Mouse (Mus musculus) layer of hippocampus, adult 8-10 months (tissue): ENCODE data around the gene Ethe1. TPM values are rescaled to one million over a fixed set of nuclear protein-coding genes. Genes with fewer than 3 reads are reported as not detected.

Source experiments
- DNase-seq, 2 experiments: peaks; one replicate each; pipeline ENCODE4 v3.0.0; 2022; ENCODE audit warnings: low spot score in 2 of 2
- total RNA-seq, 4 experiments: library from RNA; stranded (reverse); gene quantifications; 2 replicates each; pipeline ENCODE4 v1.2.4; 2022

Gene Ethe1
- total RNA-seq, 4 experiments from 2014 or later, result 10.9 to 15.8 (median 12.3) TPM

DNA sequence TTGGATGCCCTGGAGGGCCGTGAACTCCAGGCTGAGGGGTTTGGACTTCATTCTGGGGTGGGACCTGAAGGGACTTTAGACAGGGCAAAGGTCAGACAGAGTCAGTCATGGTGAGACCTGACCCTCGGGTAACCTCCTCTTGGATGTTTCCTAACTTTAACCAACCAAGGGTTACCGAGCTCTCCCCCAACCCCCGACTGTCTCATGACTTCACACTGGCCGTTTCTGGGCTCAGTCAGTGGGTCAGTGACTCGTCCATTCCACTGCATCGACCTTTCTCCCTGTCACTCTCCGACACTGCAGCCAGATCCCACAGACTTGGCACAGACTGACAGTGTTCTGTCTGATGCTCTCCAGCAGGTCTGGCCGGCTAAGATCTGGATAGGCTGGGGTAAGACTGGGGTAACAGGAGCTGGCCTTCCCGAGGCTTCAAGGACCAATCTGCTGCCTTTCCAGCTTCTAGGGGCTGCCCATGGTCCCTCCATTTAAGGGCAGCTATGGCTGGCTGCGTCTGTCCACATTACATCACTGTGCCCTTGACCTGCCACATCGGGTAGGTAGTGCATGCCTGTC lies 13.0 kb upstream of the Ethe1 start:
- DNase-seq, result no peak

DNA sequence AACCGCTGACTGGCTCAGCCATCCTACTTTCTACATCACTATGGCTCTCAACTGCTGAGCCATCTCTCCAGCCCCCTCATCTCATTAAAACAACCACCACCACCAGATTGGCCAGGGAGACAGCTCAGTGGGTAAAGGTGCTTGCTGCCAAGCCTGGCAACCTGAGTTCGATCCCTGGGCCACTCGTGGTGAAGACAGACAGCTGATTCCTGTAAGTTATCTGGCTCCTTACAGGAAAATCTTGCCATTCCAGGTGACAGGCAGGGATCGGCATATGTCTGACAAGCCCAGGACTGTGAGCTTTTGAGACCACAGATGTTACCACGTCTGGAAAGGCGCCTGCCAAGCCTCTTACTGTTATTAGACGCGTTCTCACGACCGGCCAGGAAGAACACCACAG lies 9.5 kb upstream of the Ethe1 start:
- DNase-seq, result no peak

DNA sequence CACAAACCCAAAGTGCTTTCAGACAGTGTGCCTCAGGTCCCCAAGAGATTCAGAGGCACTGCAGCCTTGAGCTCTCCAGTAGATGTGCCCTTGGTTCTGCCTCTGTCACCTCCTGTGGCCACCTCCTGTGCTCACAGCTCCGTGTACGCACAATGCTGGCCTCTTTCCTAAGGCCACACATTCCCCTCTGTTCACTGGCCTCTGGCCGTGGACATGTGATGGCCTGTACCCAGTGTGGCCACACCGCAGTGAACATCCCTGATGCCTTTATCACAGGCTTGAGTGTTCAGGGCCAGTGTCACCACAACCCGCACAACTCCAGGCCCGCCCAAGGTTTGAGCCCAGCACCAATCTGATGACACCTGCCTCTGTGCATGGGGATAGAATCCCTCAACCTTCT lies 2.5 kb upstream of the Ethe1 start:
- no peak for DNase-seq

DNA sequence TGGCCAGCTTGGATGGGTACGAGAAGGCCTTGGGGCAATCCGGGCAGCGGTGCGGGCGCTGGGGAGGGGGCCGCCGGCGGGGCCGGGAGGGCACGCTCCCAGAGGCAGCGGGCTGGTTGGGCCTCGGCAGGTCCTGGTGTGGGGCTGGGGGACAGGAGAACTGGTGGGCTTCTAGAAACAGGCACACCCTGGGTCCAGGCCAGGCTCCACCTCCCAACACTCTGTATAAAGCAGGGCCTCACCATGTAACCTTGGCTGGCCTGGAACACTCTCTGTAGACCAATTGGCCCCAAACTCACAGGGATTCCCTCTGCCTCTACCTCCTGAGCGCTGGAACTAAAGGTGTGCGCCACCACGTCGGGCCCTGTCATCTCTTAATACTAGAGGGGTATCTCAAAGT lies 1.3 kb upstream of the Ethe1 start:
- DNase-seq, result no peak

DNA sequence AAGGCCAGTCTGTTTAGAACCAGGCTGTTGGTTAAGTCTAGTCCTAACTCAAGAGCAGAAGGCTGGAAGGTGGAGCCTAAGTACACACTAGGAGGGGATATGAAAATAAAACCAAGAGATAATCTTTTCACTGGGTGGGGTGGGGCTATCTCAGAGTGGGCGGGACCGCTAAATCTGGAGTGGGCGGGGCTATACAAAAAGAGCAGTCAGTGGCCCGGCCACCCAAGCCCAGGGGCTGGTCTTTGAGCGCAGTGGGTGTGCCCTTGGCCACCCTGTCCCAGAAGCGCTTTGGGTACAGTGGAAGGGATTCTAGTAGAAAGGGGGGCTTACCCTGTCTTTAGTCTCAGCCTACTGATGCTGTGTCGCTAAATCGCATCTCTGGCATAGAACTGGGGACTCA lies 515 bp upstream of the Ethe1 start:
- DNase-seq, result no peak

DNA sequence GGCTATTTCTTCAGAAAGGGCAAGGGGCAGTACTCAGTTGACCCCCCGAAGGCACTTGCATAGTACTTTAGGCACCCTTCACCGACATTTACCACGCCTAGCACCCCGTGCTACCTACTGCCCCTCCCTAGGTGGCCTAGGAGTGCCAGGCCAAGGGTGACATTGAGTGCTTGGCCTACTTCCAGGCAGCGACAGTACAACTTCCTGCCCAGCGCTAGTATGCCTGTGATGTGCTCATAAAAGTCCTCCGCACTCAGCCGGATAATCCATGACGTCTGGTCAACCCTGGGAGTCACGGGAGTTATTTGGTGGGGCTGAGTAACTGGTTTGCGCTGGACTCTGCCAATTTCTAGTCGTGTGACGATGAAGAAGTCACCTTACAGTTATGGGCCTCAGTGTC lies 993 bp downstream of the Ethe1 start:
- no peak for DNase-seq

DNA sequence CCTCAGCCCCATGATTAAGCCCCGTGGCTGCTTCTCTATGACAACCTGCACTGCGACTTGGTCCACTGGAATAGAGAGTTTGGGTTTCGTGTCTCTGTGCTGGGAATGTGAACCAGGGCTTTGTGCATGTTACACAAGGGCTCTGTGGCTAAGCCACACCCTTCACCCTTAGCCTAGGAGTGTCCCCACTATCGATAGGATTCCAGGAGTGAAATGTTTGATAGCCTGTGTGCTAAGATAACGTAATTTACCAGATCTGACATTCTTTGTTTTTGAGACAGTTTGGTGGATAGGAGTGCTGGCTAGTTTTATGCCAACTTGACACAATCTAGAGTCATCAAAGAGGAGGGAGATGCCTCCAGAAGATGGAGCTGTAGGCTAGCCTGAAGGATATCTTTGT lies 4.4 kb downstream of the Ethe1 start:
- DNase-seq, result no peak

DNA sequence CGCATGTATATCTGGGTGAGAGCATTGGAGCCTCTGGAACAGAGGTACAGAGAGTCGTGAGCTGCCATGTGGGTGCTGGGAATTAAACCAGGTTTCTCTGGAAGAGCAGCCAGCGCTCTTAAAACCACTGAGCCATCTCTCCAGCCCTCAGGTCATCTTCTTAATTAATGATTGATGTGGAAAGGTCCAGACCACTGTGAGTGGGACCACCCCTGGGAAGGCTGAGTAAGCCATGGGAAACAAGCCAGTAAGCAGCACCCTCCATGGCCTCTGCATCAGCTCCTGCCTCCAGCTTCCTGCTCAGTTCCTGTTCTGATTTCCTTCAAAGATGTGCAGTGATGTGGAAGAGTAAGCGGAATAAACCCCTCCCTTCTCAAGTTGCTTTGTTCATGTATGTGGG lies 4.8 kb downstream of the Ethe1 start:
- DNase-seq, result no peak

DNA sequence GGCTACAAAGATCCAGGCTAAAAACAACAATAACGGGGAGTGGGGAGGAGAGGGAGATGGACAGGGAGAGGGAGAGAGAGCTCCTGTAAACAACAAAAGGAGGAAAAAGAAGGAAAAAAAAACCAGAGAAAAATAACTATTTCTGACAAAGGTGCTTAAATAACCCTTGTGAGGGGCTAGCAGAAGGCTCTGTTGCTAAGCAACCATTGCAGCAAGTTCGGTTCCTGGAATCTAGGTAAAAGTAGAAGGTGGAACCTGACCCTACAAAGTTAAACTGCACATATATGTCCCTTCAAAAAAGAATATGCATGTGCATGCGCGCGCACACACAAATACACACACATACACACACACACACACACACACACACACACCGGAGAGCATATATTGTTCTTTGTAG lies 5.4 kb downstream of the Ethe1 start:
- no peak for DNase-seq

DNA sequence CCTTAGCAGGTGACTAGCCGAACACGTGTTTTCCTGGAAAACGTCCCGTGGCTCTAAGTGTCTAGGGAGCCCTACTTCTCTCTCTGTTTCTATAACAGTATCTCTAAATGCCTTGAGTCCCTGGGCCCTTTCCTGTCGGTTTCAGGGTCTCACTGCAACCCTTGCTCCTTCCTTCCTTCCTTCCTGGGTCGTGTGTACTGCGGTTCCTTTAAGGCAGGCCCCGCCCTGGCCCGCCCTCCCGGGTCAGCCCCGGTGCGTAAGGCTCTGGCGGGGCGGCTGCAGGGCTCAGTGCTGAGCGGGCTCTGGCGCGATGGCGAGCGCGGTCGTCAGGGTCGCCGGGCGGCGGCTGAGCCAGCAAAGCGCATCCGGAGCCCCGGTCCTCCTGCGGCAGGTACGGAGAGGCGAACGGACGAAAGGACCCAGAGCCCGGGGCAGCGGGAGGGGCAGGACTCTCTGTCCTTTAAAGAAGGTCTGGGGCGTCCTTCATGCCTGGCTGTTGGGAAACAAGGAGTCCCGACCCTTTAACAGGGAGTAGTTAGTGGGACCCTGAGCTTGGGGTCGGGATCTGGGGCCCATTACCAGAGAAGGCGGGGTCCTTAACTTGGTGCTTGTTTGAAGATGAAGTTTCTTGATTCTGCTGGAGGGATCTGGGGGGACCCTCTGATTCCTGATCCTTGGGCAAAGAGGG lies 6.4 kb downstream of the Ethe1 start:
- DNase-seq, result peak in 1 of 2 experiments; percentile 48

DNA sequence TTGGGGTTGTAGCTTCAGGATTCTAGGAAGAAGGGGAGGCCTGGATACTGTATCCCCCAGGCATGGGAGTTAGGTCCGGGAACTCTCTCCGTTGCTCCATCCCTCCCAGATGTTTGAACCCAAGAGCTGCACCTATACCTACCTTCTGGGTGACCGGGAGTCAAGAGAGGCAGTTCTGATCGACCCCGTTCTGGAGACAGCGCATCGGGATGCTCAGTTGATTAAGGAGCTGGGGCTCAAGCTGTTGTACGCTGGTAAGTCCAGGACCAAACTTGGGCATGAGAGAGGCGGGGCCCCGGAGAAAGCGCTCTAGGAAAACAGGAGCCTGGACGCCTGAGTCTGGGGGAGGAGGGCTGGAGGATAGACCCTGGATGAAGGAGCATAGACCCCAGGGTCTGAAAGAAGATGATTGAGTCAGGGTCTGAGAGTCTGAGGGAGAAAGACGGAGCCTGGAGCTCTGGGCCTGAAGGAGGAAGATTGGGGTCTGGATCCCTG lies 7.0 kb downstream of the Ethe1 start:
- DNase-seq, result no peak

DNA sequence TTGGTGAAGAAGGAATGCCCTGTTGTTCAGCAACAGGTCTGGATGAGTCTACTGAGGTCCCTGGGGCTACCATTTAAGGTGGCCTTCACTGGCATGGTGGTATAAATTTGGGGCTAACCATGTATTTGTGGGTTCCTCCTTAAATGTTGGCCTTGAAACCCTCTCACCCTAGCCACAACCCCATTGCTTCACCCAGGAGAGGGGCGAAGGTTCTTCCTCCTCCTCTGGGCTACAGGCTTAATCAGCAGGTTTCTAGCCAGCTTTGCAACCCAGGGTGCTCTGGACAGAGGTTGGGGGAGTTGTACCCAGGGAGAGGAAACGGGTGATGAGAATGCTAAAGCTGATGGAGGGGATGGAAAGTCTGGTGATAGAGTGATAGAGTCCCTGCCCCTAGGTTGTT lies 8.1 kb downstream of the Ethe1 start:
- no peak for DNase-seq

DNA sequence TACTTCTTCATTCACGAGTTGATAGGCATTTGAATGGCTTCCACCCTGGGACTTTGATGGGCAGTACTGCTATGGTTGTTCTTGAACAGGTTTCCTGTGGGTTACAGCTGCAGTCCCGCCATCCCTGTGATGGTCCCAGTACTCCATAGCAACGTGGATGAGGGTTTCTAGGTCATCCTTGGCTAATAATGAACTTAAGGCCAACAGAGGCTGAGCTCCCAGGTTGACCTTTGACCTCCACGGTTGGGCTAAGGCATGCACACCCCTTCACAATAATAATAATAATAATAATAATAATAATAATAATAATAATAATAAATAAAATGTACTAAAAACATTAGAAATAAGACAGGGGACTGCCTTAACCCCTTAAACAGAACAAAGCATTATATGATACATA lies 10.8 kb downstream of the Ethe1 start:
- DNase-seq, result no peak

DNA sequence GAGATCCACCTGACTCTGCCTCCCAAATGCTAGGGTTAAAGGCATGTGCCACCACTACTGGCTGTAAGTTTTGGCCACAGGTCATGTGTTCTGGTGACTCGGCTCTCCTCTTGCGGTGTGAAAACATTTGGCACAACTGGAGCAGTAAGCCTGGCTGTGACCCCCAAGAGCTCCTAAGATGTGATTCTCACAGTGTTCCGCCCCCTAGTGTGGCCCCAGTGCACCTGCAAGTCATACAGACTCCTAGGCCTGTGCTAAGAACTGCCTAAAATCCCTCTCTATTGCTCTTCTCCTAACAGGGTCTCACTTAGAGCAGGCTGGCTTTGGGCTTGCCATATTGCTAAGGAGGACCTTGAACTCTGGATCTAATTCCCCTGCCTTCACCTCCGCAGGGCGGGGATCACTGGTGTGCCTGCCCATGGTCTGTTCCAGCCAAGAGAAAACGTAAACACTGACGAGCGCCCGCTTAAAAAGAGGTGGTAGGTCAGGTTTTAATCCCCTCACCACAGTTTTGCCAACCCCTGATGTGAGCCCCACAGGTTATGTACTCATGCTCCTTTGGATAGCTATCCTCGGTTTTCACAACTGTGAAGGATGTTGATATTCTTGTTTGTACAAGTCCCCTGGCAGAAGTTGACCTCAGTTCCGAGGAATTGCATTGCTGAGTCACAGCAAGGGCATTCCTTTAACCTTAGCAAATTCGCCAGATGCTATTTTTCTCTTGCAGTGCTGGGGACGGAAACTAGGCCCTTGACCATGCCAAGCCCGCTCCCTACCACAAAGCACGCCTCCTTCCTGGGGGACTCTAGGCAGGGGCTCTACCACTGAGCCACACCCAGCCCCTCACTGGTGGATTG lies 12.1 kb downstream of the Ethe1 start:
- no peak for DNase-seq

DNA sequence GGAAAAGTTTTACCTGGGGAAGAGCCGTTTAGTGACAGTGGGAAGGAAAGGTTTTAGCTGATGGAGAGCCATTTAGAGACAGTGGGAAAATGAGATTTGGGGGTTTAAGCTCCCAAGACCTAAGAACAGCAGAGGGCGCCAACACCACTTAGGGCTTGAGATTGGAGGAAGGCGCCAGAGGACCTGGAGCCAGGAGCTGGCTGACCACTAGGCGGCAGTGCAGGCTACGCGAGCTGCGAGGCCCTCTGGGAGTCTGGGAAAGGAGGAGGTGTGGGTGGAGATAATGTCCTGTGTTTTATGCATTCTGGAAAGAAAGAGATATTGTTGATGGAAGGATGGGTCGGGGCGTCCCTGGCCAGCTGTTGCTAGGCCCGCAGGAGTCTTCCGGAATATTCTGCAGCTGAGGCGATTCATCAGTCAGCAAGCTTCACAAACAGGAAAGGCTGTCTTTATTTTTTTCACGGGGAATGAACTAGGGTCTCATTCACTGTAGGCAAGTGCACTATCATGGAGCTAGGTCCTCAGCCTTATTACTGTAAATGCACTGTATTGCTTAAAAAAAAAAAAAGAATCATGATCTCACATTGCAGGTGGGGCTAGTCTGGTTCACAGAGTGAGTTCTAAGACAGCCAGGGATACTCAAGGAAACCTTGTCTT lies 13.7 kb downstream of the Ethe1 start:
- DNase-seq, result peak; percentile 92 to 97

DNA sequence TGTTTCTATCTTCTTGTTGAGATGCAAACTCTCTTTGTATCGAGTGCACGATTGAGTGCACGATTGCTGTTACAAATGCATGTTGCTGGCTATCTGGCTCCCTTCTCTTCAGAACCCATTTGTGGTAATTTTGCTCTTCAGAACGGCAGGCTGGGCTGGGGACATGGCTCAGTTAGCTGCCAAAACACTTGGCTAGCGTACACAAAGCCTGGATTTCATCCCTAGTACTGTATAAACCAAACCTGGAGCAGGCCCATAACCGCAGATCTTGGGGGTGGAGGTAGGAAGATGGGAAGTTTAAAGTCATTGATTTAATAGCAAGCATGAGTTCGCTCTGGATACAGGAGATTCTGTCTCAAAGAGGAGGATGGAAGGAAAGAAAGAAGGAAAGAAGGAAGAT lies 18.2 kb downstream of the Ethe1 start:
- peak in 1 of 2 experiments; percentile 15 for DNase-seq

DNA sequence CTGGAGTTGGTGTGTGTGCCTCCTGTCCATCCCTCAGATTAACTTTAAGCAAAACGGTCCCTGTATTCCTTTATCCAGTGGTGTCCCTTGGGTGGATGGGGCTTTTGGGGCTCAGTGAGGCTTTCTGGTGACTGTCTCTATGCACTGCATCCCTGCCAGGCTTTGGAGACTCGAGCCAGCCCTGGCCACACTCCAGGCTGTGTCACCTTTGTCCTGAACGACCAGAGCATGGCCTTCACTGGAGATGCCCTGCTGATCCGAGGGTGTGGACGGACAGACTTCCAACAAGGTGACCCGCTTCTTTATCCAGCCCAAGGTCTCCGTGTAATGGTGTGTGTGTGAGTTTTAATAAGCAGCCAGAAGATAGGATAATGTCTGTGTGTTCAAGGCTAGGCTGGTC lies 18.7 kb downstream of the Ethe1 start:
- no peak for DNase-seq

DNA sequence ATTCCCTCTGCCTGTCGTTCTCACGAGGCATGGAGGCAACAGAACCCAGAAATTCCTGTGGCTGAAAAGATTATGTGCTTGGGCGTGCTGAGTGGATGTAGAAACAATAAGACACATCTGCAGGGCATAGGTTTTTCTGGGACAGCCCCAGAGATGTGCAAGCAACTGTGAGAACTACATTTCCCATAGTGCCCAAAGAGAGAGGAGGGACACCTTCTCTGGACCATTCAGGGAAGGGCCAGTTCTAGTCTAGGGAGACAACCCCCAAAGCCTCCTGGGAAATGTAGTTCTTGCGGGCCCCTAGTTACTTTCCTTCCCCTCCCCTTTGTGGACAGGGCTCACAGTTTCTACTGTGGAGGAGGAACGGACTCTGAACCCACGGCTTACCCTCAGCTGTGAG lies 20.7 kb downstream of the Ethe1 start:
- DNase-seq, result peak; percentile 14 to 35

DNA sequence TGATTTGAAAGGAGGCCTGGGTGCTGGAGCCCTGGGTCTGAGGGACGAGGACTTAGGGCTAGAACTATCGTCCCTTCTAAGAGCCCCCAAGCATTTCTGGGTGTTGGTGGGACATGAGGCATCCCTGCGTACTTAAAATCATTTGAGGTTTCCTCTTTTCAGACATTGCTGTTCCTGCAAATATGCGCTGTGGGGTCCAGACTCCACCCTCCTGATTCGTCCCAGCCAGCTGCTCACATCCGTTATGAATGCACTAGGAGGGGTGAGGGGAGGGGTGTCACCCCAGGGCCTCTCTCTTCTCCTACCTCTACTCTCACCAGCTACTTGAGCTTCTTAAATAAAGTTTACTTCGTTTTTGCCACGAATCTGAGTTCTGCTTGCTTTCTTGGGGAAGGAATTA lies 21.2 kb downstream of the Ethe1 start:
- no peak for DNase-seq

DNA sequence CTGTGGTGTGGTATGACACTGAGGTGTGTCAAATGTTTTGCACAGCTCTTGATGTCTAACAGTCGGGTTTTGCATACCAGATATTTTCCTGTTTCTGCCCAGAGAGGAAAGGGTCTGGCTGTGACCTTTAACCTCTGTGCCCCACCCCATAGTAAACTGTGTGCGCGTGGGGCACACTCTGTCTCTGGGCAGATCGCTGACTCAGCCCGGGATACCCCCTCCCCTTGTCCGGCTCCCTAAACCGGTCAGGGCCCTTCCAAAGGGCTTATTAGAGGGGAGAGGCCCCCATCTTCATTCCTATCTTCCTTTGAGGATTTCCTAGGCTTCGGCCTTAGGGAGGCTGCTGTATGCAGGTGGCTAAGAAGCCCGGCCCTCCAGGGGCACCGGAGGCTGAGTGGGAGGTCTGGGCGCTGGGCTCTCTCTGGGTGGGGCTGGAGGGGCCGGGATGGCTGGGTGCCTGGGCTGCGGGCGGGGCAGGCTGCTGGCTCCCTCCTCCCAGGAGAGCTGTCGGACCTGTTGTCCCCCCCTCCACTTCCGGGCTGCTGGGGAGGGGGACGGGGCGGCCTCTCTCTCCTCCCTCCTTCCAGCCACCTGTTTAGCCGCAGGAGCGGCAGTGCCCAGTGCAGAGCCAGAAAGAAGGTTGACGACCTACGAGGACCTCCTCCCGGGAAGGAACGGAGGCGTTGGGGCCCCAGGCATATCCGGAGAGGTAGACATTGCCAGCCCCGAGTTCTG lies 23.0 kb downstream of the Ethe1 start, which contains the start of gene Phldb3:
TSS of gene Phldb3 (plus strand) at position 620 of the 735 bp plus-strand sequence.
- no peak for DNase-seq

DNA sequence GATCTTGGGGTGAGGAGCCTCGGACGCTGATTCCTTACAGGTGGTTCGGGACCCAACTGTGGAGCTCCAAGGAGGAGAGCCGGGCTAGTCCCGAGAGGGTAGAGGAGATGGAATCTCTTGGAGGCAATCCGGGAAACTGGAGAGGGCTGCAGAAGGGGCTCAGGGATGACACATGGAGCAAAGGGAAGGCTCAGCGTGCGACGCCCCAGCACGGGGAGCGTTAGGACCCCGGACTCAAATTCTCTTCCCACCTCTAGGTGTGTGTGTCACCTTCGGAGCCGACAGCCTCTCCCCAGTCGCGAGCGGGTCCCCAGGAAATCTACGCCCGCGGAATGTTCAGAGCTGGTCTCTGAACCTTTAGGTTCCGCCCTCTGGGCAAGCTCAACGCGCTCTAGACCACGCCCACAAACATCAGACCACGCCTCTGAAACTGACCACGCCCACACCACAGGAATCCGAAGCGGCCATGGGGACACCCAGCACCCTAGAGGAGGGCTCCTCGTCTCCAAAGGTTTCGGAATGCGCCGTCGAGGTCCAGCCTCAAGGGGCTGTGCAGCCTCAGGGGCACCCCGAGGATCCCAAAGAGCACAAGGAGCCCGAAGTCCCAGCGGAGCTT lies 23.6 kb downstream of the Ethe1 start:
- peak; percentile 29 to 40 for DNase-seq
